Mouse (Mus musculus) erythroid progenitor cell, adult 5-6 weeks (primary cell): Measurements from ENCODE around the gene Elmo2. TPM values are rescaled to one million over a fixed set of nuclear protein-coding genes. Genes with fewer than 3 reads are reported as not detected.

Experiments used
- ATAC-seq: replicated peaks from 2 replicates; pipeline ENCODE4 v1.8.0; 2016; ENCODE audit warnings: moderate number of reproducible peaks, mild to moderate bottlenecking, moderate TSS enrichment, inconsistent platforms; ENCODE audit not compliant: poor library complexity, low FRiP score, severe bottlenecking
- total RNA-seq, 2 experiments: library from RNA; stranded (forward) in 1 of 2; stranded (reverse) in 1 of 2; fragments of 150-400 nt in 1 of 2; fragments of 186-747, 209-891 nt in 1 of 2; gene quantifications; 2 replicates each; pipeline versions ENCODE4 v1.2.3 to v1.2.4; 2015 to 2017; ENCODE audit warnings: low replicate concordance in 2 of 2

Elmo2 gene
- total RNA-seq, 2 experiments from 2014 or later, result 13.1 to 16.3 TPM

DNA sequence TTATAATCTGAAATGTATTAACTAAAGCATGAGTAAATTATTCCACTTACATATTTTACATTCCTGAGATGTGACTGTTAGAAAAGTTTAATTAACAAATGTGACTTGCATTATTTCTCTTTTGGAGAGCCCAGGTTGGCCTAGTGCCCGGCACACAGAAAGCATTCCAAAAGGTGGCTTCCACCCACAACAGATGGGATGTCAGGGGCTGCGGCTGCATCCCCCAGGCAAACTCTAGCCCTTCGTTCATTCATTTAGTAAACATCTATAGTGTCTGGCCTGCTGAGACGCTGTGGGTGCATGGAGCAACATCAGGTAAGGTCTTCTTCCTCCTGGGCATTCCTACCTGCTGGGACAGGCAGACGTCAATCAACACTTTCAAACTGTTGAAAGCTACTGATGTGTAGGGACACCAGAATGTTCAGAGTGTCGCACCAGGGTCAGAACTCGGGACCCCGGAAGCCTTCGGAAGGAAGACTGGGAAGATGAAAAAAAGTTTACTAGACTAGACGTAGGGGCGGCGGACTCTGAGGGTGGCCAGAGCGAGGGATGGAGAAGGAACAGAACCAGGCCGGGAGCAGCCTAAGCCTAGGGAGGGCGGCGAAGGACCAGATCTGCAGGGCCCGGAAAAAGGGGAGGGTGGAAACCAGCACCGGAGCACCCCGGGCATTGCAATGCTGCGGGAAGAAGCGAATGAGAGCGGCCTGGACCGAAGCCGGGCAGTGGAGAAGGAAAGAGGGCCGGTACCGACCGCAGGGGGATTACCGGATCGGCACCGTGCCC lies 567 bp downstream of the Elmo2 start:
- peak; percentile 30 for ATAC-seq

DNA sequence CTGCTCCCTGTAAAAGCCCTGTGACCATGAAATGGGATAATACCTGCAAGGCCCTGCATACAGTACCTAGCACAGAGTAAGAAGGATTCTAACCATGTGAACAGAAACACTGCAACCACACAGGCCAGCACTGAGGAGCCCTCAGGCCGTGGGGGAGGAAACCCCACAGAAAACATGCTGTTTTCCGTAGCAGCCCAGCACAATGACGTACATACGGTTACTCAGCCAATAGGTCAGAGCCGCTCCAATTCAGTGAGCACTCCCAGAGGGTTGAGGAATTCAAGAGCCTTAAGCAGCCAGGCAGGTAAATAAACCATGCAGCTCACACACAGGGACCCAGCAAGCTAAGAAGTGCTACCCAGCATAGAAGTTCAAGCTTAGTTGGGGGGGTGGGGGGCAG lies 2.4 kb downstream of the Elmo2 start:
- no peak for ATAC-seq

DNA sequence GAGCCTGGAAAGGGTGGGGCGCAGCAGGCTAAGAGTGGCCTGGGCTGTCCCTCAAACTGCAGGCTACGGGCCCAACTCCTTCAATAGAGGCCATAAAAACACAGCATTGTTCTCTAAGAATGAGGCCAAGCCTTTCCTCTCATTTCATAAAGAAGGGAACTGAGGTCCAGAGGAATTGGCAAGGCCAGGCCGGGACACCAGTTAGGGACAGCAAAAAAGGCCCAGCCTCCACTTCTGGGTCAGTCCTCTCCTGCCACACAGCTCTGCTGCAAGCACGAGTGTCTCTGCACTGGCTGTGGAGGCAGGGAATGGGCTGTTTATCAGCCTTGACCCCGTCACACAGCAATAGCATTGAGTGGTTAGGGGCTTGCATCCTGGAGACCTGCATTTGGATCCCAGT lies 2.8 kb downstream of the Elmo2 start:
- ATAC-seq, result no peak

DNA sequence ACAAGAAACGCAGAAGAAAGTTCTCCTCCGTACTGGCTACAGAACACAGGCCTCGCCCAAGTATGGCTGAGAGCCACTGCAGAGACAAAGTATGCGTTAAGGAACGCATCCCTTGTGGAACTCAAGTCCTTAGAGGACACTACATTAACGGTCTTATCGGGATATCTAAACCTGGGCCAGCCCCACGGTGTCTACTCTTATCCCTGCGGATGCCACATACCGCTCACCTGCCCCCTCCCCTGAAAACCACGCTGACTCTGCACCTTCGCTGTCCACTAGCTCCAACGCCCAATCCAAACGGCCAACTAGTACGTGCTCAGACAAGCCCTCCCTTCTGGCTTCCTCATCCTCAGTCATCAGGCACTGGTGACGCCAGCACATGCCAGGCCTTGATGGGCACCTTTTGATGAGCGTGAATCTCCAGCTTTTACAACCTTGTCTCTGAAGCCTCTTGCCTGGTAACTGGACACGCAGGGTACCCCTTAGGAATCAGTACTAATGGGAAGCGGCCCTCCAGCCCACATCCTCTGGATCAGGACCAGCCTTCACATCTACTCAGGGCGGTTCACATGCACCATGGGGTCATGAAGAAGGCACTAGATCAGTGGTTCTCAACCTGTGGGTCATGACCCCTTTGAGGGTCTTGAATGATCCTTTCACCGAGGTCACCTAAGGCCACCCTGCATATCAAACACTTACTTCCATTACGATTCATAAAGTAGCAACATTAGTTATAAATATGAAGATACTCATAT lies 4.1 kb downstream of the Elmo2 start:
- ATAC-seq, result no peak

DNA sequence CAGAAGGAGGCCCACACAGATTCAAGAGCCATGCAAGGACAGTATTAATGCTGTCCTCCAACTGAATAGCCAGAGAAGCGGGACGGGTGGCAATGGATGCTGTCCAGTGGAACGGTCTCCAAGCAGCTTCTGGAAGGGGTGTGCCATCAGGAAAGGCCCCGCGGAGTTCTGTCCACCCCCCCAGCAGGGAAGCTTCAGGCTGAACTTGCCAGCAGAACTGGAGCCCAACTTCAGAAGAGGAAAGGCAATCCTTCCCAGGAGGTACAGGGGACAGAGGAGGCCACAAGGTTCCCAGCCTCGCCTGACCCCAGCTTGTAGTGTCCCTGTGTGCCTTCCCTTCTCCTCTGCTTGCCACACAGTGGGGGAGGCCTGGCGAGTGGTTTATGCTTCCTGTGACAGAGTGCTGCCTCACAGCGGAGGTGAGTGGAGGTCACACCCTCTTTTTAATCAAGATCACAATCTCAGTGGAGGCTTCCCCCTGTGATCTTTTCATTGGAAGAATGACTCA lies 4.8 kb downstream of the Elmo2 start:
- ATAC-seq, result no peak

DNA sequence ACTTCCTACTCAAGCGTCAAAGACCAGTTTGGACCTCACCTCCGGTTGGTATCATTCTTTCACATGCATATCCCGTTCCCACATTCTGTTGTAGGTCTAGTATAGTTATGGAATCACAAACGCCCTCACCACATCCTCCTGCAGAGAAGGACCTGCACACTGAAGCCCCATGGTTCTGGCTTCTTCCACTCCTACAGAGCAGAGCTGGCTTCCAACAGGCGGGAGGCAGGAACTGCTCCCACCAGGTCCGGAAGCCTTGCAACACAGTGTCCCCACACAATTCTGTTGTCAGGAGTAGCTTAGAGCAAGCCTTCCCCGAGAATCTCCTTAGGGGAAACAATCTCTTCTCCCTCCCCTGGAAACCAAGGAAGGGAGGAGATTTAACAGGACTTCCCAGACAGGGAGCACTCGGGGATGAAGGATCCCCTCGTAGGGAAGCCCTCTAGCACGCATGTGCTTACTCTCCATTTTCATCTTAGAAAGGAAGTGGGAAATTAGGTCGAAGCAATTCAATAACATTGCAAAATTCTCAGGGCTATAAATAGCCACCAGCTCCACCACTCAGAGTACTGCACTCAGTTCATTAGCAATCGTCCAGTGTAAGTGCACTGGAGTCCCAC lies 5.6 kb downstream of the Elmo2 start:
- no peak for ATAC-seq

DNA sequence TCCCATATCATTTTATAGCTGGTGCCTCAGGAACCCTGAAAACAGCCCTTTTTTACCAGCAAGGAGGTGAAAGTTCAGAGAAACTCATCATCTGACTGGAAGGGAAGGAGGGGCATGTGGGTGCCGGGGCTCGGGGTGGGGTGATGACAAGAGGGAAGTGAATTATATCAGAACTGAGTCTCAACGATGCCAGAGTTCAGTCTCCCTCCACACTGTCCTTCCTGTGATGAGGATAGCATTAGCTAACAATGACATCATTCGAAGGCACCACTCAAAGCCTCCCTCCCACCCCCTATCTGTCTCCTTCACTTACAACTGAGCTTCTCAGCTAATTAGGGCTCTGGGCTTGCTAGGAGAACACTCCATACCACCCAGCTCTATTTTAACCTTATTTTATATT lies 6.8 kb downstream of the Elmo2 start:
- ATAC-seq, result no peak

DNA sequence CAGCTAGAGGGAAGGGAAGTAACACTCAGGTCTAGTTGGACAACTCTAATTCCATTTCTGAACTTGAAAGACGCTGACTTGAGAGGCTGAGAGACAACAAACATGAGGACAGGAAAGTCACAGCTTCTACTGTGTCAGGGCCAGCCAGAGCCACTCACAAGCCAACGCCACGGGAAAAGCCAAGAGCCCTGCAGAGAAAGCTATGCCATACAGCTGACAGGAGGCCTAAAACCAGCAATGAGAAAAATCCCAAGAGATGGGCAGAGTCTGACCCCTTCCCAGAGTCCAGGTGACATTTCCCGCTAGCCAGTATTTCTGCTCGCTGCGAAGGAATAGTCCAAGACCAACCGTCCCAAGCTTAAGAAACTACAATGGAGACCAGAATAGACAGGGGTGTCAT lies 7.3 kb downstream of the Elmo2 start:
- ATAC-seq, result no peak

DNA sequence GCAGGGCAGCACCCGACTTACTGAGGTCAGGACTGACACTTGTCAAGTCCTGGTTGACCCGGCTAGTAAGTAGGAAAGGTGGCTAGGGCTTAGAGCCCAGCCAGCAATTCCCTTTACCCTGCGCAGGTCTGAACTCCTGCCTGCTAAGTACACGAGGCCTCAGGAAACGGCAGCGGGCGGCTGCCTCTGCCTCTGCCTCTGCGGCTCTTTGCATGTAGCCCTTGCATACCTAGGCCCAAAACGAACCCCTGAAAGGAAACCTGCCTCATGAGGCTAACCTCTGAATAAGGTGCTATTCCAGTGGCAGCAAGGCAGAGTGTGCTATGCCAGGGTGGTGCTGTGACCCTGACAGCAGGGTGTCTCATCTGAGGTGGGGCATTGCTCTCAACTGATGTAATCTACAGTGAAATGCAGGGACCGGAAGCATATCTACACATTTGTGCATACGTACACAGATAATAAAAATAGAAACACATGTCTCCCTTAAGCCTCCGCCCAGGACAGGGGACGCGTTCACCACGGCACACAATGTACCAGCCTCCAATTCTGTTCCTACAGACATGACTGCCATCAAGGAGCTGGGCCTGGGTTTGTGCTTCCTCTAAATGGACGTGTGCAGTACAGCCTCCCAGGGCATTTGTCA lies 8.5 kb downstream of the Elmo2 start:
- ATAC-seq, result no peak

DNA sequence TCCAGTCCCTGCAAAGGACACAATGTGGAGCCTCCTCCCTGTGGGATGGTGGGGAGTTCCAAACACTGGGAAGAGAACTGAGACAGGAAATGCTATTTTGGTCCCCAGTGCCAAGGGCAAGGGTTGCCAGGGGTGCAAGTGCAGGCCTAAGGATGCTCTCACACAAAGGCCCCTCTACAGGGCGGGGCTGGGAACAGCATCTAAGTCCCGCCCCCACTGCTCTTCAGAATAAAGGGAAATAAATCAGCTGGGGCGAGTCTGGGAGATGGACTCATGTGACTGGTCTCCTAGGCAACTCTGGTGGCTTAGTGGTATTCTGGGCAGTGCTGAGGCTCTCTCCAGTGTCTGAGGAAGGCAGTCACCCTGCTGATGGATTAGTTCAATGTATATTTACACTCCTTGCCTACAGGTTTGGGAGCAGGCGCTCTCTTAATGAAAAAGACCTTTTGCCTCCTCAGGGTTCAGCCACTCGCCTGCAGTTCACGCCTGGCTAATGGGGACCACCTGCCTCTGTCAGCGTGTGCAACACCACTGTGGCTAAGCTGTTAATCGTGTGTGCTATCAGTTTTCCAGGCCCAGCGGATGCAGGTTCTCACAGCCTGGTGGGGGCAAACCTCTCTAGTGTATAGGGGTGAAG lies 9.3 kb downstream of the Elmo2 start:
- ATAC-seq, result no peak

DNA sequence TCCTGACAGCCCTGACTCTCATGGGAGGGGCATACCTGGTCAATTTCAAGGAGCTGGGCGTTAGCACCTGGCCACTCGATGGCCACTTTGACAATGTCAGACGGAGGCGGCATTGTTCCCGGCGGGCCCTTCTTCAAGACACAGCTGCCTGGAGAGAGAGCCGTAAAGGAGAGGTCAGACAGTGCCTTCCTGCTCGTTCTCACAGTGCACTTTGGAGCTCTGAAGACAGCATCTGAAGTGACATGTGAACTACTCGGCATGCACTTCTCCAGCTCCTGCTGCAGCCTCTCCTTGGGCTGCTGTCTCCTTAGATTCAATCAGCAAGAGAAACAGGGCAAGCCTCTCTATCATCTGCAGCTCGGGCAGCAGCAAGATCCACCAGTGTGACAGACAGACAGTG lies 10.1 kb downstream of the Elmo2 start:
- ATAC-seq, result no peak

DNA sequence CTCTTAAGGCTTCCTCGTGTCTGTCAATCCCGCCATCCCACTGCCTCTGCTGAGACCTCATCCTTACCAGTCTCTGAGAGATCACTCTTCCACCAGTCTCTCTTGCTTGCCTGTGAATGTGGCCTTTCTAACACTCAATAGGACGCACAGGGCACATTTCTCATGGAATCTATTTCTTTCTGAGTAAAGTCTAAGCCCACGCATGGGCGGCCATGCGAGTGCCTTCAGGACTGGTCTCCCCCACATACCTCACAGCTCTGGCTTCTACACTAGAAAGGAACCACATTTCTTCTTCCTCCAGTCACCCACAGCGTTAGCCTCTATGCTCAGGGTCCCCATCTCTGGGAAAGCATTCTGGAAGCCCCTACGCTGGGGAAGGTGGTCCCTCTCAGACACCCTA lies 12.1 kb downstream of the Elmo2 start:
- ATAC-seq, result no peak

DNA sequence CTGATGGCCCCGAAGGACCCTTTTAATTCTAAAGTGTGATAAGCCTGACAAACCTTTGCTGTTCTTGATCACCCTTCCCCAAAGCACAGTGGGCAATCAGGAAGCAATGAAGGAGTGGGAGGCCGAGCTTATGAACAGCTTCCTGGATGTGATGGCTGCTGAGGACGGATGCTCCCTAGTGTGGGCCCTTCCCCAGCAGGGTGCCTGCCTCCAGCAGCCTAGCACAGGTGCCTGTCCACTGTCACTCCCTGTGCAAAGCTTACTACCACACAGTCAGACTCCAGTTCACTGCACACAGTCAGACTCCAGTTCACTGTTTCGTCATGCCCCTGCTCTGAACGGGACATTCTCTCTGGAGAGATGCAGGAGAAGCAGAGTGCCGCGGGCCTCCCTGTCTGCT lies 13.9 kb downstream of the Elmo2 start:
- ATAC-seq, result no peak

DNA sequence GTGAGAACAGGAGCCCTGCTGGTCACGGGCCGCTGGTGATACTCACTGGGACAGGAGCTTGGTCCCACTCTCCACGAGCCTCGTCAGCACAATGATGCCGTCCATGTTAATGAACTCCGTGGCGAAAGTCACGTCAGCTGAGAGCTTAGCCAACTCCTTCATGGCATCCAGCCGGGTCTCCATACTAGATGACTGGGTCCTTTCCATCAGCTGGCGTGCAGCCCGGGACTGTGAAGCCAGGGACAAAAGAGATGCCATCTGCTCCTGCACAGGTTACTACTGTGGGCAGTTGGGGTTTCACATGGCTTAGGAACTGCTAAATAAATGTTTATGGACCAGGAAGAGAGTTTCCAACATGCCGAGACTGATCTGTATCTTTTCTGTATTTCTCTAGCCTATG lies 14.7 kb downstream of the Elmo2 start:
- no peak for ATAC-seq

DNA sequence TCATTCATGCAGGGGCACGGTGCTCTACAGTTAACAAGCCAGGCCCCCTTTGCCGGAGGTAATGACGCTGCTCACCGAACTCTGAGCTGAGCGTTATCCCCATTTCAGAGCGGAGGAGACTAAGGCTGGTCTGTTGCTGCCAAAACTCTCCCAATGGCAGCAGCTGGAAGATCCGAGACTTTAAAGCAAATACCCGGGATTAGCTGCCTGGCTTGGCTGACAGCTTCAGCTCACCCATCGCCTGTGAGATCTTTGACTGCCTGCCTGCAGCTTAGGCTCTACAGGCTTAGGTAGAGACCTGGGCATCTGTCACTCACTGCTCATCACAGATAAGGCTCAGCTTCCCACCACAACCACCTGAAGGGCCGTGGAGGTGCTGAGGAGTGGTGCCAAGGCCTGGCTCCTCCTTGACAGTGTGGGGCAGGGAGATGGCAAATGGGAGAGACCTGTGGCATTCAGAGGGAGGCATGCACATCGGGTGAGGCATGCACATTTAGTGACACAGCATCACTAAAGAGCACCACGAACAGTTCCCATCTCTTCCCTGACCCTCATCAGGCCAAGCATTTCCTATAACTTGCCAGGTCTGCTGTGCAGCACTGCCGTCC lies 15.4 kb downstream of the Elmo2 start:
- ATAC-seq, result no peak

DNA sequence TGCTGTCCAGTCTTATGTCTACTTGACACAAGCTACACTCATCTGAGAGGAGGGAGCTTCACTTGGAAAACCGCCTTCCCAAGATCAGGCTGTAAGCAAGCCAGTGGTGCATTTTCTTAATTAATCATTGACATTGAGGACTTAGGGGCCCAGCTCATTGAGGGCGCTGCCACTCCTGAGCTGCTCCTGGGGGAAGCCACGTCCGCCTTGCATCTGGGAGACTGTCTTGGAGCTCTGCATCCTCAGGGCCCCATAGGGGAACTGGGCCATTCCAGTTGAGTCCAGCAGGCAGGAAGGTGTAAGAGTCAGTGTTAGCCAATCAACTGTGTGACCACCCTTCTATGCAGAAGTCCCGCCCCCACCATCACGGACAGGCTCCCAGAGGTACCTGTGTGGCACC lies 18.5 kb downstream of the Elmo2 start:
- no peak for ATAC-seq

DNA sequence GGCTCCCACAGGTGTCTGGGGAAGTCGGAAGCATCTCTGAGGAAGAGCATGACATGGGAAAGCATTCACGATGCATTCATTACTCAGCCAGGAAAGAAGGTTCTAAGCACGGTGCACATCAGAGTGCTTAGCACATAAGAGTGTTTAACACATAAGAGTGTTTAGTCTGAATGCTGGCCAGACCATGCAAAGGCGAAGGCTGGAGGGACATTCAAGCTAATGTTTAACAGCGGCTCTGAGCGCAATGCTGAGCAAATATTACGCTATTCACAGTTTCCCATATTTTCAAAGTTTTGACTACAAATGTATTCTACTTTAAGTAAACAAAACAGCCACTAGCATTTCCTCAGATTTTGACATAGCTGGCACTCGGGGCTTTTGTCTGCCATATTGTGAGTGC lies 20.8 kb downstream of the Elmo2 start:
- no peak for ATAC-seq

DNA sequence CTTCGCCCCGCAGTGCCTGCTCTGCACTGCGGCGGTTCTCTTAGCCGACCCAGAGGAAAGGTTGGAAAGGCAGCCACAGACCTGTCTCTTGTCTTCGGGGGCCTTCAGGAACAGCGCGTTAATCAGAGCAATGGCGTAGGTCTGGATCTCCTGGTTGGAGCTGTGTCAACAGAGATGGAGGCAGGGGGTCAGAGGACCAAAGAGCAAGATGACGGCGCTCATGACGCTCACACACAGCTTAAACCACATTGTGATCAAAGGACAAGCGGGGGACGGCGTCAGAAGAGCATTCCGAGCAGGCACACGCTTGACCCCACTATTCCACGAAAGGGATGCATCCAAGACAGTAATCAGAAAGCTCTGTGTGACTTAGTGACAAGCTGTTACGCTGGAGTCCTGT lies 21.5 kb downstream of the Elmo2 start:
- no peak for ATAC-seq

DNA sequence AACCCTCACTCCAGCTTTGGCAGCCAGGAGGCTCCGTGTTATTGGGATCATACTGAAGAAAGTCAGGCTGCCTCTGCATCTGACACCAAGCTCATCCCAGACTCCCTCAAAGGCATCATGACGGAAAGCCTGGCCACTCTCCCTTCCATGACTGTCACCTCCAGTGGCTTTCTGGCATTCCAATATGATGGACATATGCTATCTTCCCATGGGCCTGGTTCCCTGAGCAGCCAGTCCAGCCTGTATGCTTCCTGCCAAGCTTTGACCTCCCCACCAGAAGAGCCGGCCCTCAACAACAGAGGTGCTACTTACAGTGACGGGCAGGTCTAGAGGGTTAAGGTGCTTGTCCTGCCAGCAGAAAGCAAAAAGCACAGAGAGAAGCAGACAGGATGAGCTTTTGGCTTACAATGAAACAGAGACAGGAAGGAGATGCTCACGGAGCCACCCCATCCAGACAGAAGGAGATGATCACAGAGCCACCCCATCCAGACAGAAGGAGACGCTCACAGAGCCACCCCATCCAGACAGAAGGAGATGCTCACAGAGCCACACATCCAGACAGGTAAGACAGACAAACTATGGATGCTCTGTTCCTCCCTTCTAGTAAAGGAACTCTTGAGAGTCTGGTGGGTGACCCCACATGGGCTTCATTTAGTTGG lies 22.8 kb downstream of the Elmo2 start:
- no peak for ATAC-seq
